Mouse (Mus musculus) gastrocnemius, postnatal 25 days (tissue): Measurements from ENCODE around the gene Gm20388. TPM values are rescaled to one million over a fixed set of nuclear protein-coding genes. Genes with fewer than 3 reads are reported as not detected.

ENCODE experiments used
- DNase-seq: peaks from one replicate; pipeline ENCODE4 v3.0.0; 2022
- total RNA-seq, 2 experiments: library from RNA; stranded (reverse); gene quantifications; 1 replicate in 1 of 2; 2 replicates in 1 of 2; pipeline ENCODE4 v1.2.3; 2021

The Gm20388 gene
- total RNA-seq, 2 experiments from 2014 or later = 6.7 TPM; not detected in 1

GRCm38 (mm10) chr8:122443262-122444006 lies 2532.8 kb downstream of the Gm20388 start, which contains the start of gene Mvd:
Gene Mvd (minus strand): TSS chr8:122443422.
- DNase-seq = peak; percentile 100

GRCm38 (mm10) chr8:122444058-122444748 lies 2533.6 kb downstream of the Gm20388 start:
- peak; percentile 84 for DNase-seq

- DNase-seq = no peak
Observed at GRCm38 (mm10) chr8:122445203-122445602, 2534.6 kb downstream of the Gm20388 start.

GRCm38 (mm10) chr8:122451161-122451703 lies 2540.6 kb downstream of the Gm20388 start:
- peak; percentile 79 for DNase-seq

- DNase-seq = peak; percentile 73
Observed at GRCm38 (mm10) chr8:122452154-122452553, 2541.5 kb downstream of the Gm20388 start.

- DNase-seq = no peak
Observed at GRCm38 (mm10) chr8:122454409-122454808, 2543.8 kb downstream of the Gm20388 start.

GRCm38 (mm10) chr8:122457171-122457570 lies 2546.5 kb downstream of the Gm20388 start:
- no peak for DNase-seq

GRCm38 (mm10) chr8:122459218-122459900 lies 2548.7 kb downstream of the Gm20388 start:
- DNase-seq = no peak

- DNase-seq = no peak
Observed at GRCm38 (mm10) chr8:122459990-122460389, 2549.3 kb downstream of the Gm20388 start.

GRCm38 (mm10) chr8:122460524-122461472 lies 2550.2 kb downstream of the Gm20388 start, which contains the start of gene Snai3:
Gene Snai3 (minus strand): TSS chr8:122460733.
- peak; percentile 78 for DNase-seq

- no peak for DNase-seq
Observed at GRCm38 (mm10) chr8:122461473-122462148, 2551.0 kb downstream of the Gm20388 start.

GRCm38 (mm10) chr8:122462510-122462909 lies 2551.9 kb downstream of the Gm20388 start:
- DNase-seq = no peak

GRCm38 (mm10) chr8:122463651-122464640 lies 2553.3 kb downstream of the Gm20388 start:
- no peak for DNase-seq

GRCm38 (mm10) chr8:122464985-122465384 lies 2554.3 kb downstream of the Gm20388 start:
- DNase-seq = no peak

- DNase-seq = no peak
Observed at GRCm38 (mm10) chr8:122467816-122468215, 2557.2 kb downstream of the Gm20388 start.

- DNase-seq = no peak
Observed at GRCm38 (mm10) chr8:122469407-122469806, 2558.8 kb downstream of the Gm20388 start.

- DNase-seq = no peak
Observed at GRCm38 (mm10) chr8:122469965-122470364, 2559.3 kb downstream of the Gm20388 start.

GRCm38 (mm10) chr8:122470691-122471090 lies 2560.1 kb downstream of the Gm20388 start:
- DNase-seq = no peak

GRCm38 (mm10) chr8:122473911-122474421 lies 2563.3 kb downstream of the Gm20388 start:
- DNase-seq = no peak
